In the genomic region with DNA sequence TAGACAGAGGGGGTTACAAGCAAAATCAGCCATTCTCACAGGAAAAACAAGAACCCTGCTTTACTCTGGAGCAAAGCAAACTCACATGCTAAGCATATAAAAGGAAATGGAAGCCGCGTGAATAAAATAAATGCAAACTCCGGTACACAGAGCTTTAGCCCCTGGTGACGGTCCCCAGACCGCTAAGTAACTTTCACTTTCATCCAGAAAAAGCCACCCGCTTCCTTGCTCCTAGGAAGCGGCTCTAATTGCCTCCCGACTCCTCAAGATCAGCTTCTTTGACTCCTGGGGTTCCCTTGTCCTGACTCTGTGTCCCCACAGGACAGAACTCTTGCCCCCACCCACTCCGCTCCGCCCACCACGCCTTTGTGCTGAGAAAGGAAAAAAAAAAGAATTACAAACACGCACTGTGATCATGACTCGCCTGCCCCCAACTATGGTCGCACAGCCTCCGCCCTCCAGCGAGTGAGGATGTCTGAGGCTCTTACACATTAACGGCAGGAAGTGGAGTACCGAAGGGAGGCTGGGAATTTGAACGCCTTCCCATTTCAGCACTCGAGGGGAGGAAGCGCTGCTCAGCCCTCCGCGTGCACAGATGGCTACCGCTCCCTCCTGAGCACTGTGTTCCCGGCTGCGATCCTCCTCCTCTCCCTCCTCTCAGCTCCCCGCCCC, we compare ENCODE assay signal across 8 mouse cellular contexts.
A peak's percentile ranks its signal among the peaks of the same experiment; 100 is the strongest.
DNase-seq lines count a peak whose midpoint lies in the region; ATAC-seq lines count a peak whose summit lies in the region.

No protein-coding gene starts in this region.

- no peaks in the 10 kb centered on the region for H3K27me3 ChIP-seq in heart, embryonic 11.5 days (ENCODE audit: control insufficient read depth, insufficient read depth, low read length)
- H3K27me3 ChIP-seq in kidney, embryonic 16.5 days (ENCODE audit: insufficient read depth, low read length) = no peaks in the 10 kb centered on the region

- no peaks in the 10 kb centered on the region for H3K36me3 ChIP-seq in heart, embryonic 11.5 days (ENCODE audit: control insufficient read depth, insufficient read depth, low read length)
- no peaks in the 10 kb centered on the region for H3K36me3 ChIP-seq in kidney, embryonic 16.5 days (ENCODE audit: insufficient read depth, low read length)

- peak overlapping the region; percentile 54 for H3K4me3 ChIP-seq in heart, embryonic 11.5 days (ENCODE audit: low read depth, low read length)
- peak overlapping the region; percentile 65 for H3K4me3 ChIP-seq in kidney, embryonic 16.5 days (ENCODE audit: low read length)

- H3K9ac ChIP-seq in heart, embryonic 11.5 days (ENCODE audit: low read depth, low read length) = peak overlapping the region; percentile 80
- peak overlapping the region; percentile 72 for H3K9ac ChIP-seq in kidney, embryonic 16.5 days (replicated peaks; ENCODE audit: low read length)

- H3K9me3 ChIP-seq in heart, embryonic 11.5 days (replicated peaks; ENCODE audit: control insufficient read depth, low read length) = no peaks in the 10 kb centered on the region
- H3K9me3 ChIP-seq in kidney, embryonic 16.5 days (ENCODE audit: low read length) = no peaks in the 10 kb centered on the region

- peak overlapping the region; percentile 95 for H3K27ac ChIP-seq in heart, embryonic 11.5 days (ENCODE audit: low read depth, low read length)
- H3K27ac ChIP-seq in kidney, embryonic 16.5 days (ENCODE audit: low read length) = peak overlapping the region; percentile 96

- peak; percentile 61 for DNase-seq in CD4-positive helper T cell, adult 2 months (ENCODE audit: low read depth, low spot score)
- peak; percentile 98 for DNase-seq in brain, adult 2 months (ENCODE audit: low read depth, low spot score)
- DNase-seq in liver = peak; percentile 90
- peak; percentile 59 to 65 for DNase-seq in spleen, postnatal 36 days (ENCODE audit: low spot score in 2 of 2)

- peaks cover 58% of the 10 kb centered on the region for H3K4me1 ChIP-seq in heart, embryonic 11.5 days (ENCODE audit: control insufficient read depth, insufficient read depth, low read length)
- peaks cover 74% of the 10 kb centered on the region for H3K4me1 ChIP-seq in kidney, embryonic 16.5 days (ENCODE audit: insufficient read depth, low read length)

- peak; percentile 31 for ATAC-seq in erythroblast, adult 5-6 weeks (replicated peaks; ENCODE audit: low FRiP score, poor library complexity, severe bottlenecking)
- ATAC-seq in heart, embryonic 11.5 days (replicated peaks; ENCODE audit: insufficient number of reproducible peaks, low FRiP score, low TSS enrichment) = peak; percentile 70
- ATAC-seq in kidney, embryonic 16.5 days (ENCODE audit: low FRiP score, low TSS enrichment) = peak; percentile 90
- ATAC-seq in monocyte, adult 5-6 weeks (replicated peaks; ENCODE audit: insufficient number of reproducible peaks, low FRiP score, low TSS enrichment, poor library complexity, severe bottlenecking) = peak; percentile 42

- H3K4me2 ChIP-seq in heart, embryonic 11.5 days = peak overlapping the region; percentile 86
- H3K4me2 ChIP-seq in kidney, embryonic 16.5 days (replicated peaks; ENCODE audit: low read depth, low read length) = peak overlapping the region; percentile 78

- 1% methylated on average over 27 of the region's 27 CpGs for WGBS in heart, embryonic 11.5 days (ENCODE audit: insufficient replicate concordance)
- whole genome bisulfite sequencing in kidney, embryonic 16.5 days = 0% methylated on average over 27 of the region's 27 CpGs

Comparison
In these comparisons a context has a peak if more than half of its experiments do, and no peak if none do; other contexts are left out.
1. Peak in every context shown above with its lines: DNase-seq, ATAC-seq, H3K4me3 ChIP-seq and H3K27ac ChIP-seq.
2. ATAC-seq: peak in every context shown above with its lines; median percentile 90 in kidney, embryonic 16.5 days; 70 in heart, embryonic 11.5 days; 42 in monocyte, adult 5-6 weeks; 31 in erythroblast, adult 5-6 weeks.